Mouse (Mus musculus): ENCODE data around the gene Tesk2. TPM values are rescaled to one million over a fixed set of nuclear protein-coding genes. Genes with fewer than 3 reads are reported as not detected.
A peak's percentile ranks its signal among the peaks of the same experiment; 100 is the strongest.

Gene Tesk2
- polyA plus RNA-seq, 1 experiment, result 2.3 TPM

GRCm38 (mm10) chr4:116708791-116709390 is 11.9 kb upstream of the Tesk2 start:
- TF ChIP-seq POLR2A (IDR thresholded peaks at IDR 0.05; ENCODE audit: borderline replicate concordance, extremely low read depth, low read depth, low read length), result no peak
- TF ChIP-seq CTCF (IDR thresholded peaks at IDR 0.05; ENCODE audit: insufficient read depth, low read length), result no peak
- H3K4me3 ChIP-seq (replicated peaks; ENCODE audit: extremely low read depth, low read depth, low read length), result peak overlapping the region; percentile 54
- peaks cover 2% of the 10 kb centered on the region; the same call in 1 of the 2 replicates for H3K4me1 ChIP-seq (ENCODE audit: control insufficient read depth, insufficient read depth, low read length)
- 4% methylated on average over 9 of the region's 9 CpGs for WGBS
- no peak for DNase-seq

GRCm38 (mm10) chr4:116710154-116710553 is 10.6 kb upstream of the Tesk2 start:
- Histone ChIP-seq H3K4me3 (replicated peaks; ENCODE audit: extremely low read depth, low read depth, low read length) (no peak overlapping the region), H3K4me1 (ENCODE audit: control insufficient read depth, insufficient read depth, low read length) (peaks cover 2% of the 10 kb centered on the region; the same call in 1 of the 2 replicates)
- DNase-seq, result no peak
- WGBS, result 87% methylated on average over 2 of the region's 2 CpGs
- TF ChIP-seq CTCF (IDR thresholded peaks at IDR 0.05; ENCODE audit: insufficient read depth, low read length) (no peak), POLR2A (IDR thresholded peaks at IDR 0.05; ENCODE audit: borderline replicate concordance, extremely low read depth, low read depth, low read length) (no peak)

GRCm38 (mm10) chr4:116712536-116712935 is 8.2 kb upstream of the Tesk2 start:
- no peak for TF ChIP-seq POLR2A (IDR thresholded peaks at IDR 0.05; ENCODE audit: borderline replicate concordance, extremely low read depth, low read depth, low read length)
- no peak for TF ChIP-seq CTCF (IDR thresholded peaks at IDR 0.05; ENCODE audit: insufficient read depth, low read length)
- WGBS, result 86% methylated on average over 1 of the region's 1 CpGs
- H3K4me1 ChIP-seq (ENCODE audit: control insufficient read depth, insufficient read depth, low read length), result peaks cover 2% of the 10 kb centered on the region; the same call in 1 of the 2 replicates
- no peak overlapping the region for H3K4me3 ChIP-seq (replicated peaks; ENCODE audit: extremely low read depth, low read depth, low read length)
- DNase-seq, result no peak

- peak; percentile 40 for DNase-seq
- H3K4me3 ChIP-seq (replicated peaks; ENCODE audit: extremely low read depth, low read depth, low read length), result no peak overlapping the region
- no peak for TF ChIP-seq POLR2A (IDR thresholded peaks at IDR 0.05; ENCODE audit: borderline replicate concordance, extremely low read depth, low read depth, low read length)
- TF ChIP-seq CTCF (IDR thresholded peaks at IDR 0.05; ENCODE audit: insufficient read depth, low read length), result peak; percentile 61
- H3K4me1 ChIP-seq (ENCODE audit: control insufficient read depth, insufficient read depth, low read length), result peaks cover 2% of the 10 kb centered on the region; the same call in 1 of the 2 replicates
- WGBS, result 7% methylated on average over 3 of the region's 3 CpGs
Measured at GRCm38 (mm10) chr4:116719396-116719795, 1.4 kb upstream of the Tesk2 start.

- Histone ChIP-seq H3K4me1 (ENCODE audit: control insufficient read depth, insufficient read depth, low read length) (peaks cover 2% of the 10 kb centered on the region; the same call in 1 of the 2 replicates), H3K4me3 (replicated peaks; ENCODE audit: extremely low read depth, low read depth, low read length) (peak overlapping the region; percentile 65)
- TF ChIP-seq CTCF (IDR thresholded peaks at IDR 0.05; ENCODE audit: insufficient read depth, low read length) (no peak), POLR2A (IDR thresholded peaks at IDR 0.05; ENCODE audit: borderline replicate concordance, extremely low read depth, low read depth, low read length) (no peak)
- no peak for DNase-seq
- WGBS, result under 1% methylated on average over 29 of the region's 29 CpGs
Measured at GRCm38 (mm10) chr4:116721098-116721628, 415 bp downstream of the Tesk2 start.

- H3K4me1 ChIP-seq (ENCODE audit: control insufficient read depth, insufficient read depth, low read length), result peaks cover 2% of the 10 kb centered on the region; the same call in 1 of the 2 replicates
Measured at GRCm38 (mm10) chr4:116722230-116722629, 1.5 kb downstream of the Tesk2 start.

GRCm38 (mm10) chr4:116725444-116725843 is 4.7 kb downstream of the Tesk2 start:
- TF ChIP-seq CTCF (IDR thresholded peaks at IDR 0.05; ENCODE audit: insufficient read depth, low read length) (no peak), POLR2A (IDR thresholded peaks at IDR 0.05; ENCODE audit: borderline replicate concordance, extremely low read depth, low read depth, low read length) (no peak)
- WGBS, result 74% methylated on average over 5 of the region's 5 CpGs
- Histone ChIP-seq H3K4me1 (ENCODE audit: control insufficient read depth, insufficient read depth, low read length) (no peaks in the 10 kb centered on the region), H3K4me3 (replicated peaks; ENCODE audit: extremely low read depth, low read depth, low read length) (no peak overlapping the region)
- DNase-seq, result no peak

More at GRCm38 (mm10) chr4:116722230-116722629, 1.5 kb downstream of the Tesk2 start:
- no peak for TF ChIP-seq CTCF (IDR thresholded peaks at IDR 0.05; ENCODE audit: insufficient read depth, low read length)
- TF ChIP-seq POLR2A (IDR thresholded peaks at IDR 0.05; ENCODE audit: borderline replicate concordance, extremely low read depth, low read depth, low read length), result no peak
- no peak overlapping the region for H3K4me3 ChIP-seq (replicated peaks; ENCODE audit: extremely low read depth, low read depth, low read length)
- no peak for DNase-seq
- 73% methylated on average over 7 of the region's 7 CpGs for WGBS

GRCm38 (mm10) chr4:116727401-116727800 is 6.7 kb downstream of the Tesk2 start:
- 74% methylated on average over 3 of the region's 3 CpGs for WGBS
- no peak for DNase-seq
- H3K4me1 ChIP-seq (ENCODE audit: control insufficient read depth, insufficient read depth, low read length), result no peaks in the 10 kb centered on the region
- H3K4me3 ChIP-seq (replicated peaks; ENCODE audit: extremely low read depth, low read depth, low read length), result no peak overlapping the region
- TF ChIP-seq POLR2A (IDR thresholded peaks at IDR 0.05; ENCODE audit: borderline replicate concordance, extremely low read depth, low read depth, low read length) (no peak), CTCF (IDR thresholded peaks at IDR 0.05; ENCODE audit: insufficient read depth, low read length) (no peak)

GRCm38 (mm10) chr4:116729532-116729931 is 8.8 kb downstream of the Tesk2 start:
- H3K4me1 ChIP-seq (ENCODE audit: control insufficient read depth, insufficient read depth, low read length), result no peaks in the 10 kb centered on the region
- DNase-seq, result no peak
- WGBS, result 91% methylated on average over 3 of the region's 3 CpGs
- no peak overlapping the region for H3K4me3 ChIP-seq (replicated peaks; ENCODE audit: extremely low read depth, low read depth, low read length)
- TF ChIP-seq CTCF (IDR thresholded peaks at IDR 0.05; ENCODE audit: insufficient read depth, low read length) (no peak), POLR2A (IDR thresholded peaks at IDR 0.05; ENCODE audit: borderline replicate concordance, extremely low read depth, low read depth, low read length) (no peak)

GRCm38 (mm10) chr4:116731077-116731476 is 10.3 kb downstream of the Tesk2 start:
- WGBS, result 68% methylated on average over 9 of the region's 9 CpGs

More at GRCm38 (mm10) chr4:116731077-116731476, 10.3 kb downstream of the Tesk2 start:
- Histone ChIP-seq H3K4me3 (replicated peaks; ENCODE audit: extremely low read depth, low read depth, low read length) (no peak overlapping the region), H3K4me1 (ENCODE audit: control insufficient read depth, insufficient read depth, low read length) (no peaks in the 10 kb centered on the region)
- DNase-seq, result no peak
- no peak for TF ChIP-seq POLR2A (IDR thresholded peaks at IDR 0.05; ENCODE audit: borderline replicate concordance, extremely low read depth, low read depth, low read length)
- TF ChIP-seq CTCF (IDR thresholded peaks at IDR 0.05; ENCODE audit: insufficient read depth, low read length), result no peak

Measured in lung, adult 2 months (tissue).